Mouse (Mus musculus): ENCODE data around the gene Rundc3a. TPM values are rescaled to one million over a fixed set of nuclear protein-coding genes. Genes with fewer than 3 reads are reported as not detected.

The Rundc3a gene
- polyA plus RNA-seq, 1 experiment, result 4.0 TPM

DNA sequence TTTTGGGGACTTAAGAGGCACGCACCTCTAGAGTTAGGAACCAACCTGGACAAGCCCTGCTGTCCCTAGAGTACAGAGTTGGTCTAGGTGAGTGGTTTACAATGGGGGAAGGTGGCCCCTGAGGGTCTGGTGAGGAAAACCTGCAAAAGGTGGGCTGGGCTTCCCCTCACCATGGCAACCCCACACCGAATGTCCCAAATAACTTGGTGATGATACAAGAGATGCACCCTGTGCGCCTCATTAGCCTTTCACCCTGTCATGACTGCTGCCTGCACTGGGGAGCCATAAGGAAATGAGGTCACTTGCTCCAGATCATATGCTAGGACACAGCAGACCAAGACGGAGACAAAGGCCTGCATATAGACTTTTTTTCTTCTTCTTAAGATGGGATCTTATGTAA, 42.8 kb upstream of the Rundc3a start:
- WGBS, result 86% methylated on average over 4 of the region's 4 CpGs
- Histone ChIP-seq H3K36me3 (ENCODE audit: control insufficient read depth, insufficient read depth, low read length) (no peaks in the 10 kb centered on the region), H3K4me3 (ENCODE audit: extremely low read depth, insufficient read depth, insufficient read length) (no peak overlapping the region), H3K27me3 (ENCODE audit: control insufficient read depth, insufficient read depth, low read length) (peaks cover 2% of the 10 kb centered on the region; the same call in 1 of the 2 replicates), H3K27ac (ENCODE audit: insufficient read depth, low read length) (no peak overlapping the region), H3K4me1 (ENCODE audit: control insufficient read depth, insufficient read depth, insufficient read length) (no peaks in the 10 kb centered on the region)
- DNase-seq (ENCODE audit: low read depth in 1 of 2, low spot score in 2 of 2), result no peak
- TF ChIP-seq CTCF (IDR thresholded peaks at IDR 0.05; ENCODE audit: extremely low read depth, insufficient read depth, insufficient read length, insufficient replicate concordance) (no peak), POLR2A (IDR thresholded peaks at IDR 0.05; ENCODE audit: low read depth, low read length) (no peak)

- H3K4me3 ChIP-seq (ENCODE audit: extremely low read depth, insufficient read depth, insufficient read length), result no peak overlapping the region
- H3K36me3 ChIP-seq (ENCODE audit: control insufficient read depth, insufficient read depth, low read length), result no peaks in the 10 kb centered on the region
- TF ChIP-seq POLR2A (IDR thresholded peaks at IDR 0.05; ENCODE audit: low read depth, low read length), result no peak
- no peak for TF ChIP-seq CTCF (IDR thresholded peaks at IDR 0.05; ENCODE audit: extremely low read depth, insufficient read depth, insufficient read length, insufficient replicate concordance)
- H3K27ac ChIP-seq (ENCODE audit: insufficient read depth, low read length), result no peak overlapping the region
- H3K27me3 ChIP-seq (ENCODE audit: control insufficient read depth, insufficient read depth, low read length), result peaks cover 2% of the 10 kb centered on the region; the same call in 1 of the 2 replicates
- DNase-seq (ENCODE audit: low read depth in 1 of 2, low spot score in 2 of 2), result no peak
- WGBS, result 92% methylated on average over 17 of the region's 17 CpGs
- no peaks in the 10 kb centered on the region for H3K4me1 ChIP-seq (ENCODE audit: control insufficient read depth, insufficient read depth, insufficient read length)
These were observed 42.2 kb upstream of the Rundc3a start for GRCm38 (mm10) chr11:102350981-102351523.

GRCm38 (mm10) chr11:102352378-102352777, 40.8 kb upstream of the Rundc3a start:
- no peak for DNase-seq (ENCODE audit: low read depth in 1 of 2, low spot score in 2 of 2)
- 48% methylated on average over 5 of the region's 5 CpGs for WGBS
- Histone ChIP-seq H3K36me3 (ENCODE audit: control insufficient read depth, insufficient read depth, low read length) (no peaks in the 10 kb centered on the region), H3K27ac (ENCODE audit: insufficient read depth, low read length) (no peak overlapping the region), H3K4me1 (ENCODE audit: control insufficient read depth, insufficient read depth, insufficient read length) (no peaks in the 10 kb centered on the region), H3K27me3 (ENCODE audit: control insufficient read depth, insufficient read depth, low read length) (peaks cover 2% of the 10 kb centered on the region; the same call in 1 of the 2 replicates), H3K4me3 (ENCODE audit: extremely low read depth, insufficient read depth, insufficient read length) (no peak overlapping the region)
- TF ChIP-seq POLR2A (IDR thresholded peaks at IDR 0.05; ENCODE audit: low read depth, low read length), result no peak
- TF ChIP-seq CTCF (IDR thresholded peaks at IDR 0.05; ENCODE audit: extremely low read depth, insufficient read depth, insufficient read length, insufficient replicate concordance), result no peak

GRCm38 (mm10) chr11:102353021-102353431, 40.2 kb upstream of the Rundc3a start:
- 52% methylated on average over 8 of the region's 8 CpGs for WGBS
- Histone ChIP-seq H3K4me1 (ENCODE audit: control insufficient read depth, insufficient read depth, insufficient read length) (no peaks in the 10 kb centered on the region), H3K4me3 (ENCODE audit: extremely low read depth, insufficient read depth, insufficient read length) (no peak overlapping the region), H3K27ac (ENCODE audit: insufficient read depth, low read length) (no peak overlapping the region), H3K36me3 (ENCODE audit: control insufficient read depth, insufficient read depth, low read length) (no peaks in the 10 kb centered on the region), H3K27me3 (ENCODE audit: control insufficient read depth, insufficient read depth, low read length) (peaks cover 2% of the 10 kb centered on the region; the same call in 1 of the 2 replicates)
- TF ChIP-seq CTCF (IDR thresholded peaks at IDR 0.05; ENCODE audit: extremely low read depth, insufficient read depth, insufficient read length, insufficient replicate concordance) (no peak), POLR2A (IDR thresholded peaks at IDR 0.05; ENCODE audit: low read depth, low read length) (no peak)
- DNase-seq (ENCODE audit: low read depth in 1 of 2, low spot score in 2 of 2), result no peak

- no peak overlapping the region for H3K4me3 ChIP-seq (ENCODE audit: extremely low read depth, insufficient read depth, insufficient read length)
- H3K36me3 ChIP-seq (ENCODE audit: control insufficient read depth, insufficient read depth, low read length), result no peaks in the 10 kb centered on the region
- no peak overlapping the region for H3K27ac ChIP-seq (ENCODE audit: insufficient read depth, low read length)
- 42% methylated on average over 3 of the region's 3 CpGs for WGBS
- H3K27me3 ChIP-seq (ENCODE audit: control insufficient read depth, insufficient read depth, low read length), result peaks cover 2% of the 10 kb centered on the region; the same call in 1 of the 2 replicates
- no peaks in the 10 kb centered on the region for H3K4me1 ChIP-seq (ENCODE audit: control insufficient read depth, insufficient read depth, insufficient read length)
- no peak for TF ChIP-seq CTCF (IDR thresholded peaks at IDR 0.05; ENCODE audit: extremely low read depth, insufficient read depth, insufficient read length, insufficient replicate concordance)
- no peak for TF ChIP-seq POLR2A (IDR thresholded peaks at IDR 0.05; ENCODE audit: low read depth, low read length)
- DNase-seq (ENCODE audit: low read depth in 1 of 2, low spot score in 2 of 2), result no peak
These were observed 37.7 kb upstream of the Rundc3a start for GRCm38 (mm10) chr11:102355501-102355900.

DNA sequence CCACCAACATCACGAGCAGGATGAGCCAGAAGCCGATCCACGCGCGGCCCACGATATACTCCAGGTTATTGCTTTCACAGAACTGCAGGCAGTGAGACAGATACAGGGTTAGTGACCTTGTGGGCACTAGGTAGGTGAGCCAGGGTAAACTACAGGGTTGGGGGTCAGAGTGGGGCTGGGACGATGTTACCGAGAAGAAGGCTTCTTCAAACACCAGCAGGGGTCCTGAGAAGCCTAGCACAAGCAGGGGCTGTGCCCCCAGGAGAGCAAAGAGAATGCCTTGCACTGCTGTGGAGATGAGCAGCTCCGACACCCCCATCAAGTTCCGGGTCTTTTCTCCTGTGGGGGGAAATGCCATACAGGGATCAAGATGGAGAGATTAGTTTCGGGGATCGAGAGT, 37.0 kb upstream of the Rundc3a start:
- no peak overlapping the region for H3K27ac ChIP-seq (ENCODE audit: insufficient read depth, low read length)
- no peak for TF ChIP-seq CTCF (IDR thresholded peaks at IDR 0.05; ENCODE audit: extremely low read depth, insufficient read depth, insufficient read length, insufficient replicate concordance)
- TF ChIP-seq POLR2A (IDR thresholded peaks at IDR 0.05; ENCODE audit: low read depth, low read length), result no peak
- H3K27me3 ChIP-seq (ENCODE audit: control insufficient read depth, insufficient read depth, low read length), result peaks cover 2% of the 10 kb centered on the region; the same call in 1 of the 2 replicates
- DNase-seq (ENCODE audit: low read depth in 1 of 2, low spot score in 2 of 2), result no peak
- WGBS, result 86% methylated on average over 12 of the region's 12 CpGs
- no peaks in the 10 kb centered on the region for H3K36me3 ChIP-seq (ENCODE audit: control insufficient read depth, insufficient read depth, low read length)
- no peaks in the 10 kb centered on the region for H3K4me1 ChIP-seq (ENCODE audit: control insufficient read depth, insufficient read depth, insufficient read length)
- no peak overlapping the region for H3K4me3 ChIP-seq (ENCODE audit: extremely low read depth, insufficient read depth, insufficient read length)

- Histone ChIP-seq H3K27ac (ENCODE audit: insufficient read depth, low read length) (no peak overlapping the region), H3K27me3 (ENCODE audit: control insufficient read depth, insufficient read depth, low read length) (peaks cover 2% of the 10 kb centered on the region; the same call in 1 of the 2 replicates), H3K4me3 (ENCODE audit: extremely low read depth, insufficient read depth, insufficient read length) (no peak overlapping the region), H3K36me3 (ENCODE audit: control insufficient read depth, insufficient read depth, low read length) (no peaks in the 10 kb centered on the region), H3K4me1 (ENCODE audit: control insufficient read depth, insufficient read depth, insufficient read length) (no peaks in the 10 kb centered on the region)
- no peak for DNase-seq (ENCODE audit: low read depth in 1 of 2, low spot score in 2 of 2)
- 70% methylated on average over 31 of the region's 31 CpGs for WGBS
- TF ChIP-seq POLR2A (IDR thresholded peaks at IDR 0.05; ENCODE audit: low read depth, low read length) (no peak), CTCF (IDR thresholded peaks at IDR 0.05; ENCODE audit: extremely low read depth, insufficient read depth, insufficient read length, insufficient replicate concordance) (no peak)
These were observed 36.4 kb upstream of the Rundc3a start for GRCm38 (mm10) chr11:102356636-102357350.
